Mouse (Mus musculus) limb, embryonic 14.5 days (tissue): Measurements from ENCODE around the gene 8030411F24Rik. TPM values are rescaled to one million over a fixed set of nuclear protein-coding genes. Genes with fewer than 3 reads are reported as not detected.

Source experiments
- ATAC-seq: fragments of 200-750 bp; cut with Nextera tagmentation; 2 replicates; pipeline ENCODE4 v1.8.0; 2017; ENCODE audit warnings: low read depth, moderate number of reproducible peaks, moderate TSS enrichment; ENCODE audit not compliant: low FRiP score
- DNase-seq: peaks from one replicate; pipeline ENCODE4 v3.0.0-alpha.2; 2015; ENCODE audit warnings: low spot score
- H3K27ac ChIP-seq: fragments of 300-500 bp; sonication (generic); replicated peaks from 2 replicates; pipeline ENCODE4 v1.5.1; 2014; ENCODE audit warnings: low read depth, mild to moderate bottlenecking, low read length, moderate library complexity, mixed read lengths
- H3K27me3 ChIP-seq: fragments of 300-500 bp; sonication (generic); 2 replicates; pipeline ENCODE4 v1.6.1; 2014; ENCODE audit warnings: low read length, mixed read lengths; ENCODE audit not compliant: control insufficient read depth, insufficient read depth
- H3K36me3 ChIP-seq: fragments of 300-500 bp; sonication (generic); 2 replicates; pipeline ENCODE4 v1.6.1; 2014; ENCODE audit warnings: mild to moderate bottlenecking, low read length, moderate library complexity, mixed read lengths; ENCODE audit not compliant: control insufficient read depth, insufficient read depth
- H3K4me1 ChIP-seq: fragments of 300-500 bp; sonication (generic); 2 replicates; pipeline ENCODE4 v1.6.1; 2014; ENCODE audit warnings: antibody characterized with exemption, low read length, mixed read lengths; ENCODE audit not compliant: control insufficient read depth, insufficient read depth
- H3K4me2 ChIP-seq: fragments of 300-500 bp; sonication (generic); replicated peaks from 2 replicates; pipeline ENCODE4 v1.6.1; 2014; ENCODE audit warnings: low read depth, mild to moderate bottlenecking, low read length, moderate library complexity; ENCODE audit not compliant: severe bottlenecking
- H3K4me3 ChIP-seq: fragments of 300-500 bp; sonication (generic); replicated peaks from 2 replicates; pipeline ENCODE4 v1.5.1; 2014; ENCODE audit warnings: low read length
- H3K9ac ChIP-seq: fragments of 300-500 bp; sonication (generic); 2 replicates; pipeline ENCODE4 v1.6.1; 2014; ENCODE audit warnings: mild to moderate bottlenecking, low read depth, low read length, moderate library complexity; ENCODE audit not compliant: severe bottlenecking
- H3K9me3 ChIP-seq: fragments of 300-500 bp; sonication (generic); 2 replicates; pipeline ENCODE4 v1.6.1; 2016; ENCODE audit warnings: low read length; ENCODE audit not compliant: control insufficient read depth
- POLR2A ChIP-seq: fragments of 200-500 bp; IDR thresholded peaks from 2 replicates; pipeline ENCODE4 v1.8.0; 2012; ENCODE audit warnings: inconsistent platforms, mild to moderate bottlenecking, moderate library complexity, borderline replicate concordance; ENCODE audit not compliant: insufficient read depth, insufficient read length; ENCODE audit errors: extremely low read depth
- WGBS: fragments of 180-500 bp; shearing (Covaris S2); extraction: QIAGEN DNeasy Blood & Tissue Kit; methylation state at CpG from one replicate; pipeline ENCODE4 v1.1.7; 2014; 5-methylcytosine and 5-hydroxymethylcytosine counted together
- polyA plus RNA-seq, 2 experiments: library from polyadenylated mRNA; depleted of rRNA in 1 of 2; stranded (reverse) in 1 of 2; unstranded in 1 of 2; fragments of >200 nt; fragmentation: Nextera tagmentation in 1 of 2; extraction: Ambion mirVana in 1 of 2; gene quantifications; 2 replicates each; pipeline versions ENCODE4 v1.2.1 to v1.2.3; 2012 to 2014

Gene 8030411F24Rik
- polyA plus RNA-seq (2012; rRNA removed) = not detected in 2 replicates
- not detected in 2 replicates for polyA plus RNA-seq (2014; fragmentation: Nextera tagmentation; extraction: Ambion mirVana)

DNA sequence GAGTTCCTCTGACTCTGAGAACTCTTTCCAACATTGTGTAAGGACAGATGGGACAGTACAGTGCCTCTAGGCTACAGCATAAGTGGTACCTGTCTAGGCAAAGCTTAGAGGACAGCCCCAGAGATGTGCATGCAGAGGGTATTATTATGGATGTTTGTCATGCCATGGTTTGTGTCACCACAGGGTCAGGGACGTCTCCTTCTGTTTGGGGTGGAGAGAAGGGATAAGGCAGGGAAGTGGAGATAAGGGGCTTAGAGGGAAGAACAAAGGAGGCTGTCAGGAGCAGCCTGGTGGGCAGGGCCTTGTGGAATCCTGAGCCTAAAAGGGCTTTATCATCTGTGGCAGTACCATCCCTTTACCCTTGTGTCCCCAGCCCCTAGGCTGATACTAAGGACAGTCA lies at the start of gene 8030411F24Rik:
8030411F24Rik (plus strand) TSS at position 301 of the 400 bp plus-strand sequence.
- TF ChIP-seq POLR2A = no peak
- H3K4me1 ChIP-seq = no peaks in the 10 kb centered on the region
- no peak for DNase-seq
- H3K36me3 ChIP-seq = no peaks in the 10 kb centered on the region
- H3K27ac ChIP-seq = no peak within 1 kb of the TSS
- no peak within 1 kb of the TSS for H3K4me3 ChIP-seq
- WGBS = 24% methylated on average over 1 of the region's 1 CpGs
- no peak within 1 kb of the TSS for H3K4me2 ChIP-seq
- no peaks in the 10 kb centered on the region for H3K27me3 ChIP-seq
- H3K9me3 ChIP-seq = no peaks in the 10 kb centered on the region
- no peak for ATAC-seq
- no peak within 1 kb of the TSS for H3K9ac ChIP-seq

- TF ChIP-seq POLR2A = peak; percentile 89; the same call in 1 of the 2 replicates
- H3K36me3 ChIP-seq = no peaks in the 10 kb centered on the region
- peak within 1 kb of the TSS; percentile 65 for H3K4me3 ChIP-seq
- DNase-seq = peak; percentile 94
- no peaks in the 10 kb centered on the region for H3K9me3 ChIP-seq
- 4% methylated on average over 18 of the region's 18 CpGs for WGBS
- peak; percentile 99 for ATAC-seq
- no peaks in the 10 kb centered on the region for H3K4me1 ChIP-seq
- peak within 1 kb of the TSS; percentile 76 for H3K9ac ChIP-seq
- H3K27ac ChIP-seq = no peak within 1 kb of the TSS
- no peaks in the 10 kb centered on the region for H3K27me3 ChIP-seq
- H3K4me2 ChIP-seq = peak within 1 kb of the TSS; percentile 76
Measured at GRCm38 (mm10) chr2:148732327-148733000, 49.3 kb upstream of the 8030411F24Rik start, which contains the start of gene Napb. TSS of gene Napb (minus strand) at chr2:148732467.

DNA sequence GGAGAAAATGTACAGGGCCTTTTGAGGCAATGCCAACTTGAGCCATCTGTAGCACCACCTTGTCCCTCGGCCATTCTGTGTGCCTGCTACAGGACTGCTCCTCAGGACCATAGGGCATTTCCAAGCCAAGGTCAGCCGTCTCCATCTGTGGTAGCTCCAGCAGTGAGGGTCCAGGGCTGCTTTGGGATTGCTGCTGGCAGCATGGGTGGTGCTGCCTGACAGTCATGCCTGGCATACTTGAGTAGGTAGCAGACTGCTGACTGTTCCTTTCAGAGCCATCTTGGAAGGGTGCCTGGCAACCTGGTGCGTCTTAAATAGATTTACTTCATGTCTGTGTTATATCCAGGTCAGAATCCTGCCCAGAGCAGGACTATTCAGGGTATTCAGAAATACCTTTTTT lies 38.8 kb upstream of the 8030411F24Rik start:
- Histone ChIP-seq H3K27me3 (no peaks in the 10 kb centered on the region), H3K9me3 (no peaks in the 10 kb centered on the region), H3K36me3 (no peaks in the 10 kb centered on the region), H3K27ac (no peak overlapping the region), H3K4me3 (no peak overlapping the region), H3K4me2 (no peak overlapping the region), H3K9ac (no peak overlapping the region), H3K4me1 (no peaks in the 10 kb centered on the region)
- no peak for TF ChIP-seq POLR2A
- ATAC-seq (no peak), DNase-seq (no peak)
- WGBS = 76% methylated on average over 3 of the region's 3 CpGs

DNA sequence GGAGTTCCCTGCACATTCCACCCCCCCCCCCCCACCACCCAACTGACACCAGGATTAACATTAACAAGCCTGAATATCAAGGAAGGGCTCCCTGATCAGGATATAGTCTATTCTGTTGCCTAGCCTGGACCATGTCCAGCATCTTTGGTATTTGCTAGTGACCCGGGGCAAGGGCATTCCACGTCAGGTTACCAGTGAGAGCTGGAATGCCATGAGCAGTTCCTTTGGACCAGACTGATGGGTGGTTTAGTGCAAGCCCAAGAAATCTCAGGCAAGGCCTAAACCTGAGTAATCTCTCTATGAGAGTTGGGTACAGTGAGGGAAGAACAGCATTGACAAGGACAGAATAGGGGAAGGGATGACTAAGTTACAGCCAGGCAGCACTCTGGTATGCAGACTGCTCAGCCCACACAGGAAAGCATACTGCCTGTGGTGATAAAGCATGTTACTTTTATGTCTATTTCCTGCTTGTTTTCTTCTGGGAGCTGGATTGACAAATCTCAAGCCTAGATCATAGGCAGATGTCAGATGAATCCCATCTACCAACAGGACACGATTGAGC lies 37.9 kb upstream of the 8030411F24Rik start:
- TF ChIP-seq POLR2A = no peak
- H3K4me2 ChIP-seq = no peak overlapping the region
- ATAC-seq (no peak), DNase-seq (no peak)
- H3K9ac ChIP-seq = no peak overlapping the region
- H3K9me3 ChIP-seq = no peaks in the 10 kb centered on the region
- H3K4me3 ChIP-seq = no peak overlapping the region
- no peak overlapping the region for H3K27ac ChIP-seq
- no peaks in the 10 kb centered on the region for H3K36me3 ChIP-seq
- no peaks in the 10 kb centered on the region for H3K4me1 ChIP-seq
- WGBS = 61% methylated on average over 3 of the region's 3 CpGs
- no peaks in the 10 kb centered on the region for H3K27me3 ChIP-seq

GRCm38 (mm10) chr2:148750058-148750457 lies 31.8 kb upstream of the 8030411F24Rik start, which contains the start of gene Cstl1:
TSS of gene Cstl1 (plus strand) at chr2:148750358.
- Histone ChIP-seq H3K27ac (no peak within 1 kb of the TSS), H3K4me3 (no peak within 1 kb of the TSS), H3K9me3 (no peaks in the 10 kb centered on the region), H3K4me1 (no peaks in the 10 kb centered on the region), H3K36me3 (no peaks in the 10 kb centered on the region), H3K27me3 (no peaks in the 10 kb centered on the region), H3K4me2 (no peak within 1 kb of the TSS), H3K9ac (no peak within 1 kb of the TSS)
- 72% methylated on average over 1 of the region's 1 CpGs for WGBS
- no peak for TF ChIP-seq POLR2A
- DNase-seq (no peak), ATAC-seq (no peak)
